Mouse (Mus musculus): ENCODE results near the gene Sipa1l3.

Gene Sipa1l3

DNA sequence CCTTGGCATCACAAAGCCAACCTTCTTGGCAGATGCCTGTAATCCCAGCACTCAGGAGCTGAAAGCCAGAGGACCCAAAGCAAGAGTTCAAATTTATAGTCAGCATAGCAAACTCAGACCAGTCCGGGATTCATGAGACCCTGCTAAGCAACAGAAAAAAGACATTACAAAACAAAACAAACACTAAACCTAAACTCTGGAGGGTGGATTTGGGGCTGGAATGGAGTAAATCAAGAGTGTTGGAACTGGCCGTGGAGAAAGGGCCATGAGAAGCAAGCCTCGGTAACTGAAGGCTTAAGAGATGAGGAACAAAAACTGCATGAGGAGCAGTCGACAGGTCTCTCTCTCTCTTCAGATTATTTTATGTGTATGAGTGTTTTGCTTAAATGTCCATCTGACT is 234.6 kb downstream of the Sipa1l3 start:
- DNase-seq (ENCODE audit: low spot score in 2 of 2): no peak

DNA sequence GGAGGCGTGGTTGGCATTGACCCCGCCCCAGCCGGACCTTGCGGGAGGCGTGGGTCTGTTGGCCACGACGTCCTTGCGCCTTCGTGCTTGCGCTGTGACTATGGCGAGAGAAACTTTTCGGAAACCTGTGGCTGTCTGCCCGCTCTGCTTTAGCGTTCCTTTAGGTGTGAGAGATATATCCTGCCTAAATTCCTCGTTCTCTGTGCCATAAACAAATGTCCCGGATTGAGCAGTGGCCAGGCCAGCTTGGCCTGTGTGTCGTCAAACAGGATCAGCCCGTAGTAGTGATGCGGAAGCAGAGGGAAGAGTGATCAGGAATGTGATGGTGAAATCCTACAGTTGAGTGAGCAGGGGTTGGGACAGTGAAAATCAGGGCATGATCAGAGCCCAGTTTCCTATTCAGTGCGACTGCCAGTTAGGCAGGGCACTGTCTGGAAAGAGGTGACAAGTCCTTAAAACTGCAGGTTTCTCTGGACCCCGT is 236.3 kb downstream of the Sipa1l3 start:
- no peak for DNase-seq (ENCODE audit: low spot score in 2 of 2)

DNA sequence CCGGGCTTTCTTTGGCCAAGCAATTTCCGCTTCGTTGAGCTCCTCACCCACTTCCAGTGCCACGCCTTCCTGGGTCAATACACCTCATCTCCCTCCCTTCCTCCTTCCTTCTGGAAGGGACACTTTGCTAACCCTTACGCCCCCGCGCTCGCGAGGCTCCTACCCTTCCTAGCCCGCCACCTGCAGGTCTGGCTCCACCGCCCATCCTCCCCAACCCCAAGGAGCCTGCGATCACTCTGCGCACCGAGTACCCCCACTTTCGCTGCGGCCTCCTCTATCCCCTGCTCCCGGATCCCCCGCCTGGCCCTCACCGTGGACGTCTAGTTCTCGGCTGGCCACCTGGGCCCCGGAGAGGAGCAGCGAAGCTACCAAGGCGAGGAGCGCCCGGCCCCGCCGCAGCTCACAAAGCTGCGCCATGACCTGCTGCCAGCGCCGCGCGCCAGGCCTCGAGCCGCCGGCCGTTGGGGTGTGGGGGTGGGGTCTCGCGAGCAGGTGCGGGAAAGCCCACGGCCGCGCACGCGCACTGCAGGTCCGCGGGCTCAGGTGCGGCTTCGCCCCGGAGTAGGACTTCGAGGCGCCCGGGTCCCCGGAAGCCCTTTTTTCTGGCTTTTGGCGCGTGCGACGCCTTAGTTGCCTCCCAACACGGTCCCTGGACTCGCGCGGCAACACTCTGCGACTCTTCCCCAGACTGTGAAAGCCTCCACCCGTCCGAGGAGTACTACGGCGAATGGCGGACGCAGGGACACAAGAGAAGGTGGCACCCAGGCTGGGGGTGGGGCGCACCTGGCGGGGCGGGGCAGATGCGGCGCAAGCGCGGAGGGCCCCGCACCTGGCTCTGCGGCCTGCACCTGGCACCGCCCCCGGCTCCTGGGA is 237.0 kb downstream of the Sipa1l3 start, which contains the start of gene Spint2:
Gene Spint2 (minus strand): TSS at position 712 of the 873 bp plus-strand sequence.
- no peak for DNase-seq (ENCODE audit: low spot score in 2 of 2)

DNA sequence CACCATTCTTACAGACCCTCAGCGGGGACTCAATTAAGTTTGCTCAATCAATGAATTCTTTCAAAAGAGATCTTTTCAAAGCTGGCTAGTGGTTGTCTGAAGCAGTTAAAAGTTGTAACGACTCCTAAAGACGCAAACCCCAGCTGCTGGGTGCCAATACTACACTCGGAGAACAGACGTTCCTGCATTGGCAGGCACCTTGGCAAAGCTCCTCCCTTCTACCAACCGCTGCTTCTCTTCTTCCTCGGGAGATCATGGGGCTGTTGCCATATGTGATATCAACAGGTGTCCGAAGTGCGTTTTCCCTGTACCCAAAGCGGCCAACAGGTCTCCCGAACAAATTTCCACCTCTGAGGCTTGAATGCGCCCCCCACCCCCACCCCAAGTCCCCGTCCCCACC is 237.6 kb downstream of the Sipa1l3 start:
- no peak for DNase-seq (ENCODE audit: low spot score in 2 of 2)

DNA sequence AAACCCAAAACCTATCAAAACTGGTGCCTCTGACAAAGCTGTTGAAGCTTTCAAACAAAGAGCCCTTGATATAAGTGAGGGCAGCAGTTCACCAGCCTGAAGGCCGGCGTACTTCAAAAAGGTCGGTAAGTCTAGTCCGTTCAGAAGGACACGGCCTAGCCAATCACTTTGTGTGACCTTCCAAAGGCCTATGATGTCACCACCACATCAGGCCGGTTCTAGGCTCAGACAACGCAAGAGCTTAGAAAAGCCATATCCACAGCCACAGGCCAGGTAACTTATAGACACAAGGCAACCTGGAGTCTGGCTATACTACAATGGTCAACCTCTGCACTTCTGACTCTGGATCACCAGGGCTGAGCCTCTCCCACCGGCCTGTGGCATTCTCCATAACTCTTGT is 238.5 kb downstream of the Sipa1l3 start:
- DNase-seq (ENCODE audit: low spot score in 2 of 2): no peak

DNA sequence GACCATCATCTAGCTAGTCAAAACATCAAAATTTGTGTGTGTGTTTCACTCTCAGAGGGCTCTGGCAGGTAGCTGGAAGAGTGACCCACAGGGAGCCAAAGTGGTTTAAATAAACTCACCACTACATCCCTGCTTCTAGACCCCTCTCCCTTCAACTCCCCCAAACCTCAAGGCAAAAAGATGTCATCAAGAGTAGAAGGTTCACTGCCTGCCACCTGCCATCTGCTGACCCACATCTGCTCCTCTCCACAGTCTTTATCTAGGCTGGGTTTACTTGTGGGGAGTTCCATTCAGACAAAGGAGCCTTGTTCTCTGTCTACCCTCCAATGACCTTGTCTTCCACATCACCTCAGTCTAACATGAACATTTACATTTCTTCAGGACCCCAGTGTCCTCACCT is 239.2 kb downstream of the Sipa1l3 start:
- no peak for DNase-seq (ENCODE audit: low spot score in 2 of 2)

DNA sequence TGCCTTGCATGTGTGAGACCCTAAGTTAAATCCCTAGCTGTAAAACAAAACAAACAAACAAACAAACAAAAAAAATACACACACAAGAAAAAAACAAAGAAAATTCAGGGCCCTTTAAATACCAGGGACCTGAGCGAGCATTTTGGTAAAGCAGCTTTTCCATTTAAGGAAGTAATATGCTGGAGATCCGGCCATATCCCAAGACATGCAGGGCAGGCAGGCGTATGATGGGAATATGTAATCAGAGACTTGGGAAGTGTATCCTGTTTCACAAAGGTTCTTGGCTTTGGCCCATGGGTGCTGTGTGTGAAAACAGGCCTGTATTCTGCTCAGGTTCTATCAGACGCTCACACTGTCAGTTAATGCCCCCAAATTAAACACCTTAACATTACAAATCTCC is 240.9 kb downstream of the Sipa1l3 start:
- DNase-seq (ENCODE audit: low spot score in 2 of 2): no peak

DNA sequence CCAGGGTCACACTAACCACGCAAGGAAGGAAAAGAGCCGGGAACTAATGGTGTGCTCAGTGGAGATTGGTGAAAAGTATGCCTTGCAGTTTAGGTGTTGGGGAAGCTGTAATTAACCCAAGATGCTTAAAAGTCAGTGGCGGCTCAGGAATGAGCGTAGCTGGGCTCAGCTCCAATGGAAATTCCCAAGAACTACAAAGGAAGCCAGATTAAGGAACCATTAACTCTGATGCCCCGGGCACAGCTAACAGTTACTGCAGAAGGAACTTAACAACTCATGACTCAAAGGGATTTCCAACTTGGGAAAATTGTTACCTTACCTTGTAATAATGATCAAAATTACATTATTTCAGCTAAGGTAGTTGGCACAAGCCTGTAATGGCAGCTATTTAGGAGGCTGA is 241.7 kb downstream of the Sipa1l3 start:
- DNase-seq (ENCODE audit: low spot score in 2 of 2): no peak

DNA sequence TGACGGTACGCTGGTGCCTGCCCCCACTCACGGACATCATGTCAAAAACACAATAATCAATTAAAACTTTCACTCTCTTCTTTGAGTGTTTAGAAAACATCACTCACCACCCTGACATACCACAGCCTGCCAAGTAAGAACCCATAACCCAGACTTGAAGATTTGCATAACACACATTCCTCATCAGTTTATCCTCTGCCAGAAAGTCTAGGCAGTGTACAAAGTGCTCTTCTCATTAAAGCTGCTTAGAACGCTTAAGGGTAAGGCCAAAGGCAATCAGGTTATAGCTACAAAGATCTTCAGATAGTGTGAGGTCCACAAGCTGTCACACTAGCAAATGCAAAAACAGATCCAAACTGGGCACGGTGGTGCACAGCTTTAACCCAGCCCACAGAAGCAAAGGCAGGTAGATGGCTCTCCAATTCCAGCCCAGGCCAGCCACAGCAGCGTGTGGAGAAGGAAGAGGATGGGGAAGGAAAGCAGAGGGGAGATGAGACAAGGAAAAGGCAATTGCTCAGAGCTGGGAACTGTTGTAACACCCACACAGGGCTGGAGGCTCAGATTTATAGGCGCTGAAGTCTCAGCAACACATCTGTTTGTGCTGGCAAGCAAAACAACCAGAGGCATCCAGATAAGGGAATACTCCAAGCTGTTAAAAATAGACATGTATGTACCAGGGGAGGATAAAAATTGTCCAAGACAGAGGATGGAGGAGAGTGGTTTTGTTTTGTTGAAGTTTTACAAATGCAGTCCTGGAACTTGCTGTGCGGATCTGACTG is 246.6 kb downstream of the Sipa1l3 start:
- peak in 1 of 2 experiments; percentile 63 for DNase-seq (ENCODE audit: low spot score in 2 of 2)

DNA sequence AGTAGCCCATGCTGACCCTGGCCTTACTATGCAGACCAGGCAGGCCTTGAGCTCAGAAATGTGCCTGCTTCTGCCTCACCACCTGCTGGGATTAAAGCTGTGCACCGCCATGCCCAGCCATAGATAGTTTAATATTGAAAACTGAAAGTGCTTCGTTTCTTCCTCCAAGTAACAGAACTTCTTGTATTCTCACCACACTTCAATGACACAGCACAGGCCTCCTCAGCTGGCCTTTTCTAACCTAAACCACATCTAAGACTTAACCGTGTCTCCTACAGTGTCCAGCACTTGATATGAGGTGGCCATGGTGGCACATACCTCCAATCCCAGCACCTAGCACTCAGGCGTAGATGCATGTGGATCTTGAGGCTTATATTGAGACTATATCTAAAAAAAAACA is 248.0 kb downstream of the Sipa1l3 start:
- no peak for DNase-seq (ENCODE audit: low spot score in 2 of 2)

All from left cerebral cortex, adult 9 months (tissue).